Mouse (Mus musculus) hindlimb bud, embryonic 11.5 days (tissue): ENCODE results near the gene Tiam2.

Source experiments
- DNase-seq: peaks from one replicate; pipeline ENCODE4 v3.0.0-alpha.2; 2012; ENCODE audit warnings: low read depth, low spot score; ENCODE audit errors: extremely low spot score

Gene Tiam2

DNA sequence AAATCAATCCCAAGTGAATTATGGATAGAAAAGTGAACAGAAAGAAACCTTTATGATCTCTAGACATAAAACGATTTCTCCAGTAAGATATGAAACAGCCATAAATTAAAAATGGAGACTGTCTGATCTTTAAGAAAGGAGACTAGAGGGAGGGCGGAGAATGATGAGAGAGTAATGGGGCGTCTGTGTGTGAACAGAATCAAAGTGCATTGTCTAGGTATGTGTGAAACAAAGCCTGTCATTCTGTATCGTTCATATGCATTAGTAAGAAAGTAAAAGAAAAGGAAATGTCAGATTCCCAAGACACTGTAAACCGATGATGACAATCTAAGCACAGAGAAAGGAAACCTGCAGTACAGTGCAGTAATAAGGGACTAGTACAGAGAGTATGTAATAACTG, 214.7 kb downstream of the Tiam2 start:
- DNase-seq: no peak

- DNase-seq: no peak
These were observed 221.4 kb downstream of the Tiam2 start for GRCm38 (mm10) chr17:3547725-3548124.

- no peak for DNase-seq
These were observed 229.9 kb downstream of the Tiam2 start for GRCm38 (mm10) chr17:3556251-3556650.

DNA sequence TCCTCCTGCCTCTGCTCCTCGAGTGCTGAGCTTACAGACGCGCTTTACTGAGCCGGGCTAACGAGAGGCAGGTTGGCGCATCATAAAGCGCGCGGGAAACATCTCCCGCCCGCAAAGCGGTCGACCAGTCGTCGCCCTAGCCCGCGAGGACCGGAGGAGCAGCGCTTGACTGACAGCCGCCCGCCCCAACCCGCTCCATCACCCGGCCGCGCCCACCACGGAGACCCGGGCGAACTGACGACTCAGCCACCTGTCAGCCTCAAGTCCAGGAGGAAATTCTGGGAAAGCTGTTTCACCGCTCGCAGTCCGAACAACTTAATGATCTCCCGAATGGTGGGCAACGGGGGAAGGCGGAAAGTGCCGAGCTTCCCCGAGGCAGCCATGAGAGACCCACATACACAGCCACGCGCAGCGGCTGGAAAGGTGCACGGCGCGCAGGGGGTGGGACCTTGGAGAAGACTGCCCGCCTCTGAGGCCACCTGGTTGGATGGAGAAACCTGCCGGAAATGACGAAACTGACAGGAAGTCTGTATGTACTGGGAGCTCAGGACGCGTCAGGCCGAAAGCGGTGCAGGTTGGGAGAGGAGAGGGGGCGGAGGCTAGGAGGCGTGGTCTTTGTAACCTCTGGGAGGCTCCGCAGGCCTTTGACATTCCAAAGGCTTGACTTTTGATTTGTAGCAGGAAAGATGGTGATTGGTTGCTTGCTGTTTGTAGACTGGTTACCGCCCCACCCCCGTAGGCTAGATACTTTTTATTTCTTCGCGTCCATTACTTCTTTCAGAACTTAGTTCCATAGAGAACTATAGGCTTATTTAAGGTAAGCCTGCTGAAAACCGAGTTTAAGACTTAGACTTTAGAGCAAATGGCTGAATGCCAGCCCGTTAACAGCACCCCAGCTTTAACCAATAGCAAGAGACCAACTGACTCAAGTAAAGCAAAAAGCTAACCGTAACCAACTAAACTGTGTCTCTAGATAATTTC, 231.2 kb downstream of the Tiam2 start, which contains the start of gene Tfb1m:
Tfb1m (minus strand) TSS at position 451 of the 981 bp plus-strand sequence.
- peak; percentile 97 for DNase-seq

DNA sequence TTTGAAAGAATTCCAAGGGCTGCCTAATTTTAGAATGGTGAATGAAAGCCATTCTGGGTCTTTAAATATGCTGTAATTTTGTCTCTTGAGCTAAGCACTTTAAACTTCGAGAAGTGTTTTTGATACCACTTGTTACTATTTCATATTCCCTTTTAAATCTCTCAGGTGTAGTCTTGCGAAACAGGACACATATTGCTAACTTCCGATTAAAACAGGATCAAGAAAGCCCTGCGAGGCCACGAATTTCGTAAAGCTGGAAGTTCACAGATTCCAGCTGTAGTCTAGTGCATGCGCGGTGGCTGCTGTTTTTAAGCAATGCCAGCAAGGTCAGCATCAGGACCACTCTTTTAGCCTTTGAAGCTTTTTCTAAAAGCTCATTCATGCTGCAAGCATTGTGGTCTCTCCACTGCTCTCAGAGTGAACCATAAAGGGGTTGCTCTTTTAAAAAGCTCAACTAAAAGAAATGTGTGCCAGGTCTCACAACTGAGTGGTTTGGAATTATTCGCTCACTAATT, 232.0 kb downstream of the Tiam2 start:
- DNase-seq: no peak

- DNase-seq: no peak
These were observed 234.2 kb downstream of the Tiam2 start for GRCm38 (mm10) chr17:3560534-3560933.

GRCm38 (mm10) chr17:3562405-3562804, 236.0 kb downstream of the Tiam2 start:
- no peak for DNase-seq

- DNase-seq: peak; percentile 61
These were observed 244.5 kb downstream of the Tiam2 start for GRCm38 (mm10) chr17:3570876-3571275.
